In the genomic region with DNA sequence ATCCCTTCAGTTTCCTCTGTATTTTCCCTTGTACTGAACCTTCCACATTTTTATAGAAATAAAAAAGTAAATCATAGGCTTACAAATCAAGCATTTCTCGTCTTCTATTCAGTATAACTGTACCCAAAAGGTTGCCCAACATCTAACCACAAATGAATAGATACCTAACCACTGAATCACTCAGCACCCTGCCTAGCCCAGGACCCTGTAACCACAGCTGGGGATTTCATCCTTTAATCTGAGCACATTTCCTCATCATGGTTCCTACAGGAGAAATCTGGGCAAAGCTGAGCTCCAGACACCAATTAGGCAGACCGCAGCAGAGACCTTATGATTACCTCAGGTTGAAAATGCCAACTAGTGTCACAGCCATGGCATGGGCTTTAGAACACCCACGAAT, we compare ENCODE assay signal across 24 mouse cellular contexts.
DNase-seq lines count a peak whose midpoint lies in the region; ATAC-seq and TF ChIP-seq lines count a peak whose summit lies in the region.
"Had no signal": no experiment of that assay in that cellular context is flagged by ENCODE, and none has a peak within 500 bp of the region (broad histone marks: within the 10 kb centered on the region; RNA-seq: fewer than 3 reads in every experiment).

No protein-coding gene starts in this region.

- H3K4me1 ChIP-seq in embryonic facial prominence, embryonic 15.5 days, result no peaks in the 10 kb centered on the region
- H3K4me1 ChIP-seq: embryonic facial prominence, embryonic 12.5 days; forebrain, embryonic 12.5 days; forebrain, embryonic 15.5 days; hindbrain, embryonic 12.5 days; hindbrain, embryonic 15.5 days had no signal

- H3K27me3 ChIP-seq in C2C12 (ENCODE audit: control insufficient read depth, insufficient read depth, insufficient read length), result no peaks in the 10 kb centered on the region
- H3K27me3 ChIP-seq in embryonic facial prominence, embryonic 15.5 days, result no peaks in the 10 kb centered on the region
- no peaks in the 10 kb centered on the region for H3K27me3 ChIP-seq in myocyte (ENCODE audit: control insufficient read depth, insufficient read depth, insufficient read length)
- H3K27me3 ChIP-seq: CH12.LX; embryonic facial prominence, embryonic 12.5 days; forebrain, embryonic 12.5 days; forebrain, embryonic 15.5 days; hindbrain, embryonic 12.5 days; hindbrain, embryonic 15.5 days had no signal

- no peak overlapping the region for H3K27ac ChIP-seq in embryonic facial prominence, embryonic 15.5 days (replicated peaks)
- H3K27ac ChIP-seq: embryonic facial prominence, embryonic 12.5 days; forebrain, embryonic 12.5 days; forebrain, embryonic 15.5 days; heart, adult 2 months; hindbrain, embryonic 12.5 days; hindbrain, embryonic 15.5 days had no signal

- H3K36me3 ChIP-seq in C2C12 (ENCODE audit: control insufficient read depth, insufficient read depth) (no peaks in the 10 kb centered on the region), myocyte (ENCODE audit: control insufficient read depth, insufficient read depth) (no peaks in the 10 kb centered on the region)
- no peaks in the 10 kb centered on the region for H3K36me3 ChIP-seq in embryonic facial prominence, embryonic 15.5 days
- H3K36me3 ChIP-seq: embryonic facial prominence, embryonic 12.5 days; forebrain, embryonic 12.5 days; forebrain, embryonic 15.5 days; G1E; hindbrain, embryonic 12.5 days; hindbrain, embryonic 15.5 days had no signal

- H3K9me3 ChIP-seq in embryonic facial prominence, embryonic 15.5 days (replicated peaks), result no peaks in the 10 kb centered on the region
- H3K9me3 ChIP-seq: embryonic facial prominence, embryonic 12.5 days; forebrain, embryonic 12.5 days; forebrain, embryonic 15.5 days; hindbrain, embryonic 12.5 days; hindbrain, embryonic 15.5 days had no signal

- H3K4me3 ChIP-seq in C2C12 (ENCODE audit: insufficient read depth, poor library complexity, severe bottlenecking) (no peak overlapping the region), myocyte (no peak overlapping the region)
- H3K4me3 ChIP-seq in embryonic facial prominence, embryonic 15.5 days (replicated peaks), result no peak overlapping the region
- H3K4me3 ChIP-seq: embryonic facial prominence, embryonic 12.5 days; forebrain, embryonic 12.5 days; forebrain, embryonic 15.5 days; heart, adult 2 months; hindbrain, embryonic 12.5 days; hindbrain, embryonic 15.5 days had no signal

- DNase-seq in 3134 (ENCODE audit: extremely low read depth, insufficient read length, low spot score), result peak; percentile 11
- DNase-seq in heart, adult 11 months, result no peak
- no peak for DNase-seq in heart, adult 9 months (ENCODE audit: low spot score in 2 of 2)
- DNase-seq in layer of hippocampus, adult 9-11 months, result no peak
- DNase-seq: adrenal gland, adult 8-10 months; adrenal gland, postnatal 25 days; cerebellum, adult 18-20 months; cerebellum, adult 9-10 months; cerebellum, postnatal 14 days; gastrocnemius, postnatal 25 days; heart, adult 2 months had no signal

- no peak for TF ChIP-seq CTCF in C2C12 (IDR thresholded peaks at IDR 0.05; ENCODE audit: control insufficient read depth, insufficient read depth, insufficient read length)

- no peak overlapping the region for H3K4me2 ChIP-seq in embryonic facial prominence, embryonic 15.5 days (replicated peaks)
- H3K4me2 ChIP-seq in myocyte (ENCODE audit: low read depth), result no peak overlapping the region
- H3K4me2 ChIP-seq: embryonic facial prominence, embryonic 12.5 days; forebrain, embryonic 12.5 days; forebrain, embryonic 15.5 days; heart, embryonic 11.5 days; hindbrain, embryonic 12.5 days; hindbrain, embryonic 15.5 days had no signal

- H3K9ac ChIP-seq in embryonic facial prominence, embryonic 15.5 days, result no peak overlapping the region
- H3K9ac ChIP-seq: embryonic facial prominence, embryonic 12.5 days; forebrain, embryonic 12.5 days; forebrain, embryonic 15.5 days; hindbrain, embryonic 12.5 days; hindbrain, embryonic 15.5 days had no signal

- no peaks in the 10 kb centered on the region for H3K79me2 ChIP-seq in C2C12 (ENCODE audit: control insufficient read depth, insufficient read depth)
- no peaks in the 10 kb centered on the region for H3K79me2 ChIP-seq in myocyte (ENCODE audit: control insufficient read depth, insufficient read depth)

- H3ac ChIP-seq in C2C12 (ENCODE audit: control insufficient read depth, insufficient read length, low read depth), result no peak overlapping the region
- no peak overlapping the region for H3ac ChIP-seq in myocyte (ENCODE audit: control insufficient read depth, insufficient read length)

- H3K79me3 ChIP-seq in C2C12 (ENCODE audit: low read depth), result no peaks in the 10 kb centered on the region

- TF ChIP-seq POLR2A in myocyte (IDR thresholded peaks at IDR 0.05; ENCODE audit: insufficient read length, low read depth), result no peak

- ATAC-seq in embryonic facial prominence, embryonic 15.5 days (ENCODE audit: insufficient number of reproducible peaks, low FRiP score, low TSS enrichment, low read depth), result peak; percentile 79
- ATAC-seq: activated CD4-positive, CD25-positive, alpha-beta regulatory T cell, adult 4 months; forebrain, embryonic 15.5 days; intestine, postnatal 0 days had no signal

- WGBS in embryonic facial prominence, embryonic 15.5 days, result 64% methylated on average over 3 of the region's 3 CpGs

TF ChIP-seq in C2C12, 6 proteins besides CTCF, POLR2A, EP300 and RAD21:
- no peak for TF ChIP-seq MAX (IDR thresholded peaks at IDR 0.05)
- no peak for TF ChIP-seq USF1 (IDR thresholded peaks at IDR 0.05; ENCODE audit: low read depth)
- TF ChIP-seq FOSL1 (IDR thresholded peaks at IDR 0.05; ENCODE audit: insufficient read depth, low read length, poor library complexity, severe bottlenecking), result no peak
- peak; percentile 90 for TF ChIP-seq CEBPB (IDR thresholded peaks at IDR 0.05; ENCODE audit: low read depth)

TF ChIP-seq in myocyte, 11 proteins besides CTCF, POLR2A, EP300 and RAD21:
- TF ChIP-seq USF1 (IDR thresholded peaks at IDR 0.05; ENCODE audit: low read depth), result no peak
- TF ChIP-seq TCF3 (IDR thresholded peaks at IDR 0.05; ENCODE audit: insufficient read length, low read depth), result no peak
- TF ChIP-seq CEBPB (IDR thresholded peaks at IDR 0.05; ENCODE audit: insufficient read depth, poor library complexity, severe bottlenecking), result peak; percentile 72; the same call in 1 of the 2 replicates
